Mouse (Mus musculus) thymus, postnatal 0 days (tissue): Measurements from ENCODE around the gene Scg5. TPM values are rescaled to one million over a fixed set of nuclear protein-coding genes. Genes with fewer than 3 reads are reported as not detected.

Experiments used
- DNase-seq: peaks from one replicate; pipeline ENCODE4 v3.0.0-alpha.2; 2015; ENCODE audit warnings: low spot score
- polyA plus RNA-seq: library from polyadenylated mRNA; unstranded; fragments of >200 nt; fragmentation: Nextera tagmentation; extraction: Ambion mirVana; gene quantifications from 2 replicates; pipeline ENCODE4 v1.2.1, GENCODE M21; 2015

The Scg5 gene
- polyA plus RNA-seq = 2.6 and 3.2 TPM in 2 replicates

DNA sequence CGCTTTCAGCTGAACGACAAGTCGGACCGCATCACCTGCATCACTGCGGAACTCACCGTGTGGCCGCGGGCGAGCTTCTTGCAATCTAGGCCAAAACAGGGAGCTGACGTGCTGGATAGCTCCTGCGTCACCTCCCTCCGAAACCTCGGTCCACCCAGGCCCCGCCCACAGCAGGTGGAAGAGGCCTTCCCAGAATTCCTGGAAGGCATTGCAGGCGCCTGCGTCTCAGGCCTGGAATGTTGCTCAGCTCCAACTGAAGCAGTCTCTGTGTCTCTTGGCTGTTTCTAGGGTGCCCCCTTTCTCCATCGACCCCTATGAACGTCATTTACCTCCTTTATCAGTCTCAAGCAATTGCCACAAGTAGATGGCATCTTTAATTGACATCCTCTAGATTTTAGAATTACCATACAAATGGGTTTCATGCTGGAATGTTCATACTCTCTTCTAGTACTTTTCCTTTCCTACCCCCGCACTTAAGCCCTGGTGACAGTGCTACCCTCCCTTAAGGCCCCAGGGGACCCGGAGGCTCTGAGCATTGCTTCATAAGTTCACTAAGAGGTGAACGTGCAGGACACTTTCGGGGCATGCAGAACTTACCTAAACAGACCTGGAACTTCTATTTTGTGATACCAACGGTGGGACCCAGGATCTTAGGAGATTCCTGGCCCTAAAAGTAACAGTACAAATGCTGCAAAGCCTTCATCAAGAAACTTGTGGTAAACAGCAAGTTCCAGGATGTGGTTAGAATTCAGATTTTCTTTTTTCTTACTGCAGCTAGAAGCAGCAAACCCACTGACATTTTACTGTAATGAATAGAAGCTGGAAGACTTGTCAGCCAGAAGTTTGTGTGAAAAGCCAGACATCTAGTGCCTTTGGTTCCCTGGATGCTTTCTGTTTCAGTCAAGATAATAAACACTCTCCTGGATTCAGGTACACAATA, at the start of gene Scg5:
Gene Scg5 (minus strand): TSS at position 179 of the 940 bp plus-strand sequence.
- peak; percentile 63 for DNase-seq

DNA sequence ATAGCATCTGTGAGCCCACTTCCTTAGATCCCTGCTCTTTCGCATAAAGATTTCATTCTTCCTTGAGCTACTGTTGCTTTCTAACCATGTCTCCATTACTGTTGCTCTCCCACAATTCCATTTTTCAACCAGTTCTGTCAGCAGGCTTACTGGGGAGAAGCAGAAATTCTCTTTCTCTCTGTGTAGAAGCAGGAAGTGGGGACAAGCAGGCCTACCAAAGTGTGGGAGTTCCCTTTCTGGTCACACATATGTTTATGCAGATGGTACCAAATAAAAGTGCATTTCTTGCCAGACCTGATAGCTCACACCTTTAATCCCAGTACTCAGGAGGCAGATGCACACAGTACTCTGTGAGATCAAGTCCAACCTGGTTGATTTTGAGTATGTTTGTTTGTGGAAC, 41.2 kb upstream of the Scg5 start:
- DNase-seq = no peak

DNA sequence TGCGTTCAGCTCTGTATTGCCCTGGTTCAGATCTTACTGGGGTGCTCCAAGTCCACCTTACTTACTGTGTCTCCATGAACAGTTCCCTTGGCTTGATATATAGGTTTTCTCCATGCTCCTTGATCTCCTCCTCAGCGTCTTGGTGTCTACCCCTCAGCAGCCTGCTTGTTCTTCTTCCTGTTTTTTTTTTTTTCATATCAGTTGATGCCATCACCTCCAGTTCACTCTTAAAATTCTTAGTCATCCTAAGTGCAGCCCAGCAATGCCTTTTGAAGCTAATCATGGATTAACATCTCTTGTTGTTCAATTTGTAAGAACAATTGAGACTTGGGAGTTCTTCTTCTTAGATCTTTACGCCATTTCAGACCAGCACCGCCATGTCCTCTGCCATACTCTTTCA, 39.5 kb upstream of the Scg5 start:
- no peak for DNase-seq

DNA sequence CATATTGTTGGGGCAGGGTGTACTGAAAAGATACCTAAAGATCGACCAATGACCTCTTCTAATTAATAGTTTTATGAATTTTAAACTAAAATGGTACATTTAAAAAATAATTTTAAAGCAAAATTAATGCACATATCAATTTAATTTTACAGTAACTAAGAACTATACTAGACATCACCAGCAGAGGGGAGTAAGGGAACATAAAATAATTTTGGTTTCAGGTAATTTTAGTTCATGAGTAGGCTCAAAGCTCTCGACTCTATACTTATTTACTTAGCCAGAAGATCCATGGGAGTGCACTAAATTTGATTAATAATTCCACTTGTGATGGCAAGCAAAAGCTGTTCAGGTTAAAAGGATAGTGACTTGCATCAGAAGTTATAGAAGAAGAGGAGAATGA, 37.2 kb upstream of the Scg5 start:
- peak; percentile 36 for DNase-seq

DNA sequence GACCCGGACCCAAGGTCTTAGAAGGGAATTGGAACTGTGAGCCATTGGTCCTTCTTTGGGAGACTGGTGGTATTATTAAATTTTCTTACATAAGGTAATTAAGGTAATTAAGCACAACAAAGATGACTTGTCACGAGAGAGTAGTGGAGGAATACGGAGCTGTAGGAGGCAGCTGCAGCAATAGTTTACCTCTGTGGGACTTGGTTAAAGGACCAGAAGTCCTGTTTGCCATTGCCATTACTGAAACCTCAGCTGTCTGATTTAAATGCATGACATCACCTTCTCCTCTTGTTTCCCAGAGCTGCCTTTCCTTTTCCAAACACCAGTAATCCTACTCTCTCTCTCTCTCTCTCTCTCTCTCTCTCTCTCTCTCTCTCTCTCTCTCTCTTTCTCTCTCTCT, 20.2 kb upstream of the Scg5 start:
- DNase-seq = no peak

DNA sequence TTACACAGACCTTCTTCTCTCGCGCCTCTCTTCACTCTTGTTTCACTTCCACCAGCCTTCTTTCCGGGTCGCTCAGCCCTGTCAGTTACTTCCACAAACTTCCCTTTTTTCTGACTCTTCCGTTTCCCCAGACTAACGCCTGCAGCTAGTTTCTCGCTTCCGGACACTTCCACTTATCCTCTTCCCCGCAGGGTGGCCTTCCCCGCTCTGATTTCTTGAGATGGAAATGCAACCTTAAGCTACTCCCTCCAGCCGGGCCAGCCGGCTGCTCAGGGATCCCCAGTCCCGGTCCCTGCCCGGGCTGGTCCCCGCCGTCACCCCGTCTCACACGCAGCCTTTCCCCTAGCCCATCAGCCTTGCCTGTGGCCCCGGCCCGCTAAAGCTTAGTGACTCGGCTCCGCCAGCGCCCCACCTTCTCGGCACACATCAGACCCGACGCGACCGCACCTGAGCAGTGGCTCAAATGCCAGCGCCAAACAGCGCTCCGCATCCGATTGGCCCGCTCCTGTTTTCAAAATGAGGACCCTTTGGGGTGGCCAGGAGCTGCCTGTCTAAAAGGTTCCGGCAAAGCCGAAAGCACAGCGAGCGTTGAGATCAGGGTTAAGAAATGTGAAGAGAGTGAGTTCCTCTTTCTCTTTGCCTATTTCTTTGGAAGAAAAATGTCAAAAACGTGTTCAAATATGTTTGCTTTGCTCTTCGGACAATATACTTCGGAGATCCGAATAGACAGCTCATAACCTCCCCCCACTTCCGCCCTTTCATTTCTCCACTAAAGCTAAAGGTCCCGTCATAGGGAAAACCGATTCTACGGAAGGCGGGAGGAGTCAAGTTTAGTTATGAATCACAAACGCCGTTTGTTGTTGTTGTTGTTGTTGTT, 19.6 kb upstream of the Scg5 start, which contains the start of gene Arhgap11a:
Gene Arhgap11a (minus strand): TSS at position 417 of the 877 bp plus-strand sequence.
- peak; percentile 95 for DNase-seq

DNA sequence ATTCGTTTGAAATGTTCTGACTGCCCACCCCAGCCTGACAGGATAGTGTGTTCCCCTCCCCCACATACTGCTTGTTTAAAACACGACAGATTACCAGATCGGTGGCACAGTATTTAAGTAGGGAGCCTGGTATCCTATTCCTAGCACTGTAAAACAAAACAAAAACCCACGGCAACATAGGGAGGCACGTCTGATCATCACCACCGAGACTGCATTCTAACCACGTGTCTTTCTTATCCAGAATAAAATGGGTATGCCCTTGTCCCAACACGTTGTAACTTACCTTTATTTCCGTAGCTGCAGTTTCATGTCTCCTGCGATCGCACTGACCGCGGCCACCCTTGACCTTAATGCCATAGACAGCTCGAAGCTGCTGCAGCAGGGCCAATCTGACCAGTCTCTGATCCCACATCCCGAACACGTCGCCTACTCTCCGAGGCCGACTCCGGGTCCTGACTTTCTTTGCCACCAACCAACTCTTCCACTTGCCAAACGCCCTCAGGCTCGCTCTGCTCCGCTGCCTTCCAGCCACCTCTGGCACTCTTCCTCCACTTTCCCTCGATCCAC, 18.8 kb upstream of the Scg5 start:
- peak; percentile 8 for DNase-seq

DNA sequence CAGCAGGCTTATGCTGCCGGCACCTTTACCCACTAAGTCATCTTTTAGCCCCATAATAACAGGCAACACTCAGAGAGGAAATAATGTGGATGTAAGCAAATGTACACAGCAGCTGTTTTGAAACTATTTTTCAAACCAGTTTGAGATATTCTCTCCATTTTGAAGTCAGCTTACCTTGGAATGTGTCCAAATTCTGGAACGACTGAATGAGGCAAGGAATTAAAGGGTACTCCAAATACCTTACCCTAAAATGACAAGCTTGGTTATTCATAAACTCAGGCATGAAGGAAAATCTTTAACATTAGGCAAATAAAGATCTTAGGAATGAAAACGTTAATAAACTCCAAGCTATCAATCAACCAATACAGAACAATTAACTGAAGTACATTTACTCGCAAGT, 16.2 kb upstream of the Scg5 start:
- no peak for DNase-seq

DNA sequence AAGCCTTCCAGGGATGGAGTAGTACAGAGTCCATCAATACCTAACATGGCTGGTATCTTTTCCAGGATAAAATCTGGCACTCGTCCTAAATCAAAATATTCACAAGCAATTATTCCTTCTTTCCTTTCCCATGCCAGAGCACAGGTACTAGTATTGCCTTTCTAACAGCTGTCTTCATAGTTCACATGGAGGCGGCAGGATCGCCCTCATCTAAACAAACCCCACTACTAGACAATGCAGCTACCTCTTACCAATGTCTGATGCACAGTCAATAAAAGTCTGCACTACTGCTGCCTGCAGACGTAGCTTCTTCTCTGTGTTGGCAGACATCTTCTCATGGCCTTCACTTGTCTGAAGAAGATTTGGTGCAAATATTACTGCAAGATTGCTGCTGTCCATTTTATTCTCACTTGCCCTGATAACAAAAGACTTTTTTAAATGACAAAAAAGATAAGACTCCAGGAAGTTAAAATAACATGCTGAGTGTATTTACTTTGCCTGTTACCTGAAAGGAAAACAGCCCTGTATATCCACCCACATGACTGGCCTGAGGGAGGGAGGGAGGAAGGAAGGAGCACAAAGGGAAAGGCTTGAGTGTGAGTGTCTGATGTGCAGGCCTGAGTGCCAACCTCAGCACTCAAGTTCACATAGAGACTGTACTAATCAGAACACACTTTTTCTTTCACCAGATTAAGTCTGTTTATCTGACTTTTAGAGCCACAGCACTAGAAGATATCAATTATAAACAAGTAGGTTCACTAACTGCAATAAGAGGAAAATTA, 12.9 kb upstream of the Scg5 start:
- DNase-seq = no peak

DNA sequence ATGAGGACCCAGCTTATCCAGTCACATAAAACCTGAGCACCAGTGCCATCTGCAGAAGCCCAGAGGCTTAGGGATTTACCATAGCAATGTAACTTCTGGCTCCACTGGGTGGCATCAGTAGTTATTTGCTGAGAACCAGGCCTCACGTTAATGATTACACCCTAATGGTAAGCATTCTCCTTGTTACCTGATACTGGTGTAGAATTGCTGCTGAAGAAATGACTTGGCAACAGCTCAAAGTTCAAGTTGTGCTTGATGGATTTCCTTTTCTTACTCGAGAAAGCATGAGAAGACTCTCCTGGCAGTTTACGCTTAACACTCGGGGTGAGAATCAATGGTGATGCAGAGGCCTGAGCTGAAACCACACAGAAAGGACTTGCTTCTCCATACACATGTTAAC, 10.6 kb upstream of the Scg5 start:
- DNase-seq = no peak

DNA sequence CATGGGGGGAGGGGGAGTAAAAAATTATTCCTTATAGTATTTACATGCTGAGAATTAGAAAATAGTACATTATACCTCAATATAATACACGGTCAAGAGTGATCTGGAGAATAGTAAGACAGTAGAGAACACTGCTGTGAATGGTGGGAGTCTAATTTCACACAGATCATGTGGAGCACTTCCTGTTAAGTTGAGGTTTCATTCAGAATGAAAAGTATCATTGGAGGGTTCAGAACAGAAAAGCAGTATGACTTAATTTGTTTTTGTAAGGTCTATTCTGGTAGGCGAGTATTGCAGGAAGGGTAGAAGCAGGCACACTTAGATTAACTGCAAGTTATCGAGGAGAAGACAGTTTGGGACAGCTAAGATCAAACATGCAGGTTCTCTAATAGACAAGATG, 6.3 kb upstream of the Scg5 start:
- no peak for DNase-seq

DNA sequence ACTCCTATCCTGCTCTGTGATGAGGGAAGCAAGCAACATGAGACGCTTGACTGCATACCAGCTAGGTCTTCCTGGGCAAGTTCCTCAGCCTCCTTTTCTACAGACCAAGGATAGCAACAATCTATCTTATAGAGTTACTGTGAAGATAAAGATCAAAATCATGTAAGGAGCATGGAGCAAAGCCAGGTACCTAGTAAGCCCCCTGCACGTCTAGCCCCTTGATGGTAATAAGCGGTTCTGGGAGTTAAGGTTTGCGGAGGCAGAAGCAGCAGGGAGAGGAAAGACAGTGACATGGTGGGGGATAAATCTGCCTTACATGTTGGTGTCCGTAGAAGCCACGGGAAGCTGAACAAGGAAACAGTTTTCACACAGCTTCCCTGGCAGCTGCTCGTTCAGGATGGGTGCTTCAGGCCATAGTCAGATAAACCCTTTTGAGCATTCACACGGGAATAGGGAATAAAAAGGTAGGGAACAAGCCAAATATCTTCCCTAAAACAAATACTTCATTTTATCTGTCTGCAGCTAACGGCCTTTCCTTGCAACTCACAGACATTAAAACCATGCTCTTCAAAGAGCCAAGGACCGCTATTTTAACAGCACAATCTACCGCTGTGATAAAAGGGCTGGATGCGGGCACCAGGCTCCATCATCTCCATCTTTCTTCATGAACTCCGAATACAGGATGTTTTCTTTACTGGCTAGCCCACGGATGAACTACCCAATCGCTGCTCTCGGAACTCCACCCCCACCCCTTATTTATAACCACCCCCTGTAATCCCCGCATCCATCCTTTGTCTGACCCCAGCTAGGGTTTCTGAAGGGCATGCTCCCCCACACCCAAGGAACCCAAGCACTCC, 607 bp downstream of the Scg5 start:
- DNase-seq = no peak

DNA sequence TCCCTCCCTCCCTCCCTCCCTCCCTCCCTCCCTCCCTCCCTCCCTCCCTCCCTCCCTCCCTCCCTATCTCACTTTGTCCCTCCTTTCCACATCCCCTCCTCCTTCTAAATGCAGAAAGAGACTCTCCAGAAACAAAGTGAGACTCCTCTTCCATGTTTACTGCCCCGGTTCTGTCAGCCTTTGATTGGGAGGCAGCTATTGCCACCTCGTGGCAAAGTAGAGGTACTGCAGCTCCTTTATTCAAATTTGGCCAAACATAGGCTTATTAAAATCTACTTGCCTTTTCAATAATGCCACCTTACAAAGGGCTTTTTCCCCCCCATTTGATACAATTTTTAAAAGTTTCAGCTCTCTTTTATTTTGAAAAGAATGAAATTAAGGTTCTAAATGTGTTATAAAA, 5.0 kb downstream of the Scg5 start:
- peak; percentile 64 for DNase-seq

DNA sequence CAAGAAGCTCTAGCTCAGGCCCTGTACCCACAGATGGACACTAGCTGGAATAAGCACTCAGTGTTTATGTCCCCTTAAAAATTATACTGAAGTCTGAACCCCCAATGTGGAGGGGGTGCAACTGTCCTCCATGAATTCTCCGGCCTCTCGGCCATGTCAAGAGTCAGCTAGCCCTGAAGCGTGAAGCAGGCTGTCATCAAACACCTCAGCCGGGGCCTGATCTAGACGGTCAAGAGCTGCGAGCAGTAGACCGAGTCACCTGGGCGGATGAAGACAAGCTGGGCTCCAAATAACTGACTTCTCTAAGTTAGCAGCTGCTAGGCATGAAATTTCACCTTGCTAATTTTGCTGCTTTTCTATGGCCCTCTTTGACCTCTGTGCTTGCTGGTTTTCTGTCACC, 6.6 kb downstream of the Scg5 start:
- no peak for DNase-seq

DNA sequence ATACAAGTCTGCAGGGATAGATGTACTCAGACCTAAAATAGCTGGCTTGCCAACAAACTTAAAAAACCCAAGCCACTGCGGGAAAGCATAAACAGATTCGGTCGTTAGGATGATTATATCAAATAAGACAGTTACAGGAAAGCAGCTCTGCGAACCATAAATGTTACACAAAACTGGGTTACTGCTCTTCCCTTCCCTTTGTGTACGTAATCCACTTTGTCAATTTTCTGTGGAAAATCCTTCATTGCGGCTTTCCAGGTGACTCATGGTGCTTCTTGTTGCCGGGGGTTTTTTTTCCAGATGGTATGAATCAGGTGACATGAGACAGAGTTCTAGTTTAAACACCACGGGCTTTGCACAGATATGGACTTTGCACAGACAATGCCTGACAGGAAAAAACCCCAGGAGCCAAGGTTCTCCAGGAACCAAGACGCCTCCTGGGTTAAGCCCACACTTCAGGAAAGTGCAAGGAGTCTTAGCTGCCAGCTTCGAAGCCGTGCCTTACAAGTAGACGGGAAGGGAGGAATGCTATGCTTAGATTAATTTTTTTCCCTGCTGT, 7.7 kb downstream of the Scg5 start:
- no peak for DNase-seq

DNA sequence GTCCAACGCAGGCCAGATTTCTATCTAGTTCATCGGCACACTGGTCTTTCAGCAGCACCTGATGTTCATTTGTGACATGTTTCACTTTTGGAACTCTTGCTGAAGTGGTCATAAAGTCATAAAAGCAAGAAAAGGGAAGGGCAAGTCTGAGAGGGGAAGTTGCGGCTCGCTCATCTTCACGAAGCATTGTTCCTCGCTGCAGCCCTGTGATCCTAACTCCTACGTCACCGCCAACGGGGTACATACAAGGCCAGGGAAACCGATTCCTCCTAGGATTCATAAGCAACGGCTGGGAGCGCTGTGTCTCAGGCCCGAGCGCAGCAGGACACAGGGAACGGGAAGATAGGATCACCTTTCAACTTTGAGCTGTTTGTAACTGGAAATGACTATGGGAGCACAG, 8.8 kb downstream of the Scg5 start:
- no peak for DNase-seq

DNA sequence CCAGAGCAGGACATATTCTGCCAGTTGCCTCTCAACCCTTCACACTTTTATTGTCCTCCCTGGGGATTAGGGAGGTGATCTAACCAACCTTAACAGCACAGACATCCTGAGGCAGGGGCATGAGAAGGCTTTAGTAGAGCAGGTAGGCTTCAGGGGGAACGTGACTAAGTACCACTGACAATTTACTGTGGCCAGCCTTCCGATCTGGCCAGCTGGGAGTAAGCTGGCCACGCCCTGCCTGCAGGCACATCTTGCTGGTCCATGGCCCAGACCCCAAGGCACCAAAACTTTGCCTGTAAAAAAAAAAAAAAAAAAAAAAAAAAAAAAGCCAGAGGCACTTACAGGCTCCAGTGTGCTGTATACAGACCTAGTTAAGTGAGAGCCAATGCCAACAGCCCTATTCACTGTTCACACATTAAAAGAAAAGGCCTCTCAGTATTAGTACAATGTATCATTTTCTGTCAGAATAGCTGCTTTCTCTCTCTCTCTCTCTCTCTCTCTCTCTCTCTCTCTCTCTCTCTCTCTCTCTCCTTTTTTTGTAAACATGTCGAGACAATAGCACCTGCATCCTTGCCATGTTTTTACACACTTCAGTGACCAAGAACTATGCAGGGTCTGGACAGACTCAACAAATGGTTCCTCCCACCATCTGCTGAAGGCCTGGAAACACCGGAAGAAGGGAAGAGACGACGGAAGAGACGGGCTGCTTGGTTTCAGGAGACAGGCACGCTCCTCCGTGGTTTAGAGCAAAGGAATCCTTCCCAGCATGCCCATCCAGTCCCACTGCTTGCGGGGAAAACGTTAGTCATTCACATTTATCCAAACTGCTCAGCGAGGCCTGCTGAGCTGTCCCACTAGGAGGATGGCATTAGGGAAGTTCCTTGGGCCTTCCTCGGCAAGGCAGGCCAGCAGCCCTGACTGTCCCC, 11.0 kb downstream of the Scg5 start:
- DNase-seq = no peak

DNA sequence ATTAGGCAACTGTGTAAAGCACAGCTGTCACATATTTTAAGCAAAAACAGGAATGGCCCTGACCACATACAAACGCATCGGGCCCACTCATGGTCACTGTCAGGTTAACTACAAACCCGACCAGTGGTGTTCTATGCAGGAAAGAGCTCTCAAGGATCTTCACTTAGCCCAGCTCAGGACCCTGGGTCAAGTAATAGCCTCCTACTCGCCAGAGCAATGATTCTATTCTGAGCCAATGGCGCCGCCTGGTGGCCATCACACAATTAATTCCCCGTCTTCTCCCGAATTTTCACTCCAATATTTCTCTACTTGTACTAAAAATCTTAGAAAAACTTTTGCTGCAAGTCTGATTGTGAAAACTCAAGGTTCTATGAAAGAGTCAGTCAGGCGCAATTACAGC, 21.3 kb downstream of the Scg5 start:
- DNase-seq = peak; percentile 5
